8 mouse cellular contexts compared by ENCODE assay signal in genomic region chr9:74870960-74871688, GRCm38 (mm10). TPM values are rescaled to one million over a fixed set of nuclear protein-coding genes. Genes with fewer than 3 reads are reported as not detected.
A peak's percentile ranks its signal among the peaks of the same experiment; 100 is the strongest.
DNase-seq lines count a peak whose midpoint lies in the region; ATAC-seq and TF ChIP-seq lines count a peak whose summit lies in the region.

No protein-coding gene starts in this region.

- H3K9me3 ChIP-seq in hindbrain, embryonic 11.5 days (ENCODE audit: control insufficient read depth, low read length), result no peaks in the 10 kb centered on the region
- H3K9me3 ChIP-seq in hindbrain, embryonic 12.5 days (replicated peaks), result no peaks in the 10 kb centered on the region
- peaks cover 22% of the 10 kb centered on the region for H3K9me3 ChIP-seq in G1E (replicated peaks)

- H3K4me2 ChIP-seq in hindbrain, embryonic 11.5 days (replicated peaks; ENCODE audit: low read depth, low read length), result no peak overlapping the region
- no peak overlapping the region for H3K4me2 ChIP-seq in hindbrain, embryonic 12.5 days (replicated peaks)

- no peaks in the 10 kb centered on the region for H3K36me3 ChIP-seq in hindbrain, embryonic 11.5 days (ENCODE audit: control insufficient read depth, insufficient read depth, low read length)
- H3K36me3 ChIP-seq in hindbrain, embryonic 12.5 days, result no peaks in the 10 kb centered on the region
- H3K36me3 ChIP-seq in G1E (replicated peaks), result no peaks in the 10 kb centered on the region

- peak; percentile 91 for DNase-seq in hindbrain, embryonic 11.5 days (ENCODE audit: low spot score)
- DNase-seq in G1E (ENCODE audit: low spot score), result no peak
- DNase-seq in c-Kit-positive CD71-positive TER-119-negative erythroid progenitor cells, embryonic 14.5 days (ENCODE audit: low read depth), result peak; percentile 22
- DNase-seq in heart, postnatal 14 days, result peak; percentile 56 to 76
- DNase-seq in left cerebral cortex, adult 18-20 months (ENCODE audit: low spot score in 2 of 2), result peak; percentile 79 to 84
- DNase-seq in naive thymus-derived CD4-positive, alpha-beta T cell, adult 2 months (ENCODE audit: low read depth), result peak; percentile 33

- TF ChIP-seq CTCF in G1E (IDR thresholded peaks at IDR 0.05; ENCODE audit: low read depth, low read length), result peak; percentile 37

- intact Hi-C loops in heart, postnatal 14 days (cut with DNase I), result loop anchor here (5.0 kb wide), 1 partner anchor 339 kb away; no protein-coding TSS in a partner anchor

- no peak overlapping the region for H3K4me3 ChIP-seq in hindbrain, embryonic 11.5 days (ENCODE audit: low read depth, low read length)
- H3K4me3 ChIP-seq in hindbrain, embryonic 12.5 days, result no peak overlapping the region
- H3K4me3 ChIP-seq in G1E (ENCODE audit: low read depth, low read length), result no peak overlapping the region

- 26% methylated on average over 13 of the region's 13 CpGs for WGBS in hindbrain, embryonic 11.5 days
- WGBS in hindbrain, embryonic 12.5 days, result 26% methylated on average over 13 of the region's 13 CpGs

- peaks cover 17% of the 10 kb centered on the region for H3K27me3 ChIP-seq in hindbrain, embryonic 11.5 days (ENCODE audit: control insufficient read depth, insufficient read depth, low read length)
- H3K27me3 ChIP-seq in hindbrain, embryonic 12.5 days, result peaks cover 39% of the 10 kb centered on the region
- no peaks in the 10 kb centered on the region for H3K27me3 ChIP-seq in G1E (ENCODE audit: insufficient read depth, low read length)

- H3K4me1 ChIP-seq in hindbrain, embryonic 11.5 days (replicated peaks; ENCODE audit: control insufficient read depth, insufficient read depth, low read length), result no peaks in the 10 kb centered on the region; the same call in 1 of the 2 replicates
- H3K4me1 ChIP-seq in hindbrain, embryonic 12.5 days, result peaks cover 12% of the 10 kb centered on the region
- H3K4me1 ChIP-seq in G1E (ENCODE audit: insufficient read depth, low read depth, low read length), result no peaks in the 10 kb centered on the region

- H3K9ac ChIP-seq in hindbrain, embryonic 11.5 days (ENCODE audit: low read depth, low read length), result no peak overlapping the region
- no peak overlapping the region for H3K9ac ChIP-seq in hindbrain, embryonic 12.5 days

- H3K27ac ChIP-seq in hindbrain, embryonic 11.5 days (ENCODE audit: low read depth, low read length), result no peak overlapping the region
- H3K27ac ChIP-seq in hindbrain, embryonic 12.5 days, result no peak overlapping the region

- no peak for ATAC-seq in hindbrain, embryonic 11.5 days (ENCODE audit: low FRiP score)
- ATAC-seq in hindbrain, embryonic 12.5 days (ENCODE audit: low FRiP score), result no peak
- no peak for ATAC-seq in G1E (ENCODE audit: extremely low read depth, insufficient number of reproducible peaks, low FRiP score, poor library complexity, severe bottlenecking)
- no peak for ATAC-seq in erythroid progenitor cell, adult 5-6 weeks (replicated peaks; ENCODE audit: low FRiP score, poor library complexity, severe bottlenecking)

RNA-seq across cellular contexts. Expression of gene Onecut1, which starts 9.4 kb away (rescaled TPM):
- 10.0 and 12.7 TPM in 2 replicates for polyA plus RNA-seq in hindbrain, embryonic 11.5 days (2014; fragmentation: Nextera tagmentation; extraction: Ambion mirVana)
- polyA plus RNA-seq in hindbrain, embryonic 12.5 days (2016; fragmentation: Nextera tagmentation; extraction: Ambion mirVana), result 9.3 and 11.7 TPM in 2 replicates
- 1.4 TPM in 1 of 2 replicates, not detected in the other for total RNA-seq in G1E (2014; fragmentation: Nextera tagmentation)
- total RNA-seq in G1E (2017), result 0.05 and 0.06 TPM in 2 replicates
- not detected in 2 replicates for polyA plus RNA-seq in G1E (2012)
- total RNA-seq in heart, postnatal 14 days (2021), result not detected
- total RNA-seq in left cerebral cortex, adult 18-20 months (2021), result under 1 TPM; 0.19 to 0.30 TPM
- not detected in 2 replicates for total RNA-seq in erythroid progenitor cell, adult 5-6 weeks (2015; ENCODE audit: low replicate concordance)
- not detected in 2 replicates for total RNA-seq in erythroid progenitor cell, adult 5-6 weeks (2017; ENCODE audit: low replicate concordance)
